Mouse (Mus musculus): ENCODE results near the gene Dst. TPM values are rescaled to one million over a fixed set of nuclear protein-coding genes. Genes with fewer than 3 reads are reported as not detected.

The Dst gene
- total RNA-seq, 2 experiments from 2014 or later: 0.37 to 0.71 TPM

- ATAC-seq (ENCODE audit: poor library complexity, severe bottlenecking): no peak
Observed at GRCm38 (mm10) chr1:34158822-34159221, 250.8 kb downstream of the Dst start.

GRCm38 (mm10) chr1:34159898-34160297 is 251.9 kb downstream of the Dst start:
- ATAC-seq (ENCODE audit: poor library complexity, severe bottlenecking): no peak

- no peak for ATAC-seq (ENCODE audit: poor library complexity, severe bottlenecking)
Observed at GRCm38 (mm10) chr1:34164616-34165295, 256.7 kb downstream of the Dst start.

- no peak for ATAC-seq (ENCODE audit: poor library complexity, severe bottlenecking)
Observed at GRCm38 (mm10) chr1:34165926-34166325, 257.9 kb downstream of the Dst start.

GRCm38 (mm10) chr1:34167151-34168057 is 259.4 kb downstream of the Dst start:
- no peak for ATAC-seq (ENCODE audit: poor library complexity, severe bottlenecking)

- no peak for ATAC-seq (ENCODE audit: poor library complexity, severe bottlenecking)
Observed at GRCm38 (mm10) chr1:34169086-34169485, 261.1 kb downstream of the Dst start.

- no peak for ATAC-seq (ENCODE audit: poor library complexity, severe bottlenecking)
Observed at GRCm38 (mm10) chr1:34174517-34174916, 266.5 kb downstream of the Dst start.

- ATAC-seq (ENCODE audit: poor library complexity, severe bottlenecking): no peak
Observed at GRCm38 (mm10) chr1:34174961-34175360, 266.9 kb downstream of the Dst start.

GRCm38 (mm10) chr1:34178022-34178727 is 270.1 kb downstream of the Dst start:
- no peak for ATAC-seq (ENCODE audit: poor library complexity, severe bottlenecking)

GRCm38 (mm10) chr1:34179756-34180155 is 271.7 kb downstream of the Dst start:
- ATAC-seq (ENCODE audit: poor library complexity, severe bottlenecking): no peak

- no peak for ATAC-seq (ENCODE audit: poor library complexity, severe bottlenecking)
Observed at GRCm38 (mm10) chr1:34182406-34183249, 274.6 kb downstream of the Dst start.

GRCm38 (mm10) chr1:34183250-34183926 is 275.4 kb downstream of the Dst start:
- no peak for ATAC-seq (ENCODE audit: poor library complexity, severe bottlenecking)

- ATAC-seq (ENCODE audit: poor library complexity, severe bottlenecking): no peak
Observed at GRCm38 (mm10) chr1:34184266-34184665, 276.2 kb downstream of the Dst start.

- ATAC-seq (ENCODE audit: poor library complexity, severe bottlenecking): no peak
Observed at GRCm38 (mm10) chr1:34186033-34186432, 278.0 kb downstream of the Dst start.

- no peak for ATAC-seq (ENCODE audit: poor library complexity, severe bottlenecking)
Observed at GRCm38 (mm10) chr1:34187501-34187900, 279.5 kb downstream of the Dst start.

GRCm38 (mm10) chr1:34188721-34189236 is 280.8 kb downstream of the Dst start:
- ATAC-seq (ENCODE audit: poor library complexity, severe bottlenecking): no peak

- ATAC-seq (ENCODE audit: poor library complexity, severe bottlenecking): no peak
Observed at GRCm38 (mm10) chr1:34189318-34189717, 281.3 kb downstream of the Dst start.

GRCm38 (mm10) chr1:34189970-34190369 is 281.9 kb downstream of the Dst start:
- no peak for ATAC-seq (ENCODE audit: poor library complexity, severe bottlenecking)

- ATAC-seq (ENCODE audit: poor library complexity, severe bottlenecking): no peak
Observed at GRCm38 (mm10) chr1:34192174-34192573, 284.1 kb downstream of the Dst start.

- no peak for ATAC-seq (ENCODE audit: poor library complexity, severe bottlenecking)
Observed at GRCm38 (mm10) chr1:34200791-34201190, 292.8 kb downstream of the Dst start.

Data from megakaryocyte, adult 5-6 weeks (primary cell).